ENCODE assay signal across 16 mouse cellular contexts in genomic region chr9:71874761-71875160, GRCm38 (mm10).
DNase-seq lines count a peak whose midpoint lies in the region; ATAC-seq lines count a peak whose summit lies in the region.
"Had no signal": no experiment of that assay in that cellular context is flagged by ENCODE, and none has a peak within 500 bp of the region (broad histone marks: within the 10 kb centered on the region; RNA-seq: fewer than 3 reads in every experiment).

No protein-coding gene starts in this region.

- H3K27me3 ChIP-seq in embryonic facial prominence, embryonic 14.5 days (replicated peaks; ENCODE audit: control insufficient read depth, insufficient read depth, low read length) = no peaks in the 10 kb centered on the region
- no peaks in the 10 kb centered on the region for H3K27me3 ChIP-seq in embryonic facial prominence, embryonic 10.5 days (replicated peaks; ENCODE audit: low read depth, poor library complexity, severe bottlenecking)
- H3K27me3 ChIP-seq in limb, embryonic 13.5 days = no peaks in the 10 kb centered on the region
- H3K27me3 ChIP-seq in limb, embryonic 10.5 days (ENCODE audit: low read depth, poor library complexity, severe bottlenecking) = no peaks in the 10 kb centered on the region
- H3K27me3 ChIP-seq: embryonic facial prominence, embryonic 13.5 days; forebrain, embryonic 13.5 days; neural tube, embryonic 15.5 days had no signal

- peak; percentile 82 for ATAC-seq in embryonic facial prominence, embryonic 14.5 days (ENCODE audit: low read depth)
- peak; percentile 76; the same call in 1 of the 2 replicates for ATAC-seq in limb, embryonic 13.5 days (ENCODE audit: low FRiP score, low read depth)
- ATAC-seq: forebrain, embryonic 13.5 days had no signal

- WGBS in embryonic facial prominence, embryonic 14.5 days = 57% methylated on average over 2 of the region's 2 CpGs
- WGBS in embryonic facial prominence, embryonic 10.5 days = 97% methylated on average over 2 of the region's 2 CpGs
- WGBS in limb, embryonic 13.5 days = 70% methylated on average over 2 of the region's 2 CpGs
- WGBS in limb, embryonic 10.5 days = 84% methylated on average over 2 of the region's 2 CpGs

- no peaks in the 10 kb centered on the region; the same call in 1 of the 2 replicates for H3K4me1 ChIP-seq in embryonic facial prominence, embryonic 14.5 days (ENCODE audit: control insufficient read depth, insufficient read depth, low read length)
- H3K4me1 ChIP-seq in embryonic facial prominence, embryonic 10.5 days = peaks cover 19% of the 10 kb centered on the region
- H3K4me1 ChIP-seq in limb, embryonic 13.5 days = 0 out of 2 replicates have a peak, but pooled peaks cover 6% of the 10 kb centered on the region
- H3K4me1 ChIP-seq in limb, embryonic 10.5 days = no peaks in the 10 kb centered on the region

- DNase-seq in embryonic facial prominence, embryonic 14.5 days (ENCODE audit: low spot score) = peak; percentile 89
- no peak for DNase-seq in embryonic facial prominence, embryonic 10.5 days (ENCODE audit: low spot score)
- no peak for DNase-seq in limb, embryonic 10.5 days (ENCODE audit: low spot score)
- DNase-seq in fibroblast of lung, adult 2 months (ENCODE audit: low read depth) = peak; percentile 62
- DNase-seq in lung, postnatal 25 days (ENCODE audit: low spot score) = peak; percentile 53
- no peak for DNase-seq in frontal cortex, postnatal 10 days (ENCODE audit: low spot score in 2 of 2)
- DNase-seq in spleen, postnatal 36 days (ENCODE audit: low spot score in 2 of 2) = no peak
- DNase-seq: cerebellum, postnatal 36 days; gastrocnemius, postnatal 25 days; kidney, adult 11 months; kidney, postnatal 36 days had no signal

- H3K9ac ChIP-seq in embryonic facial prominence, embryonic 14.5 days (ENCODE audit: low read depth, low read length) = no peak overlapping the region
- H3K9ac ChIP-seq in limb, embryonic 13.5 days = no peak overlapping the region
- H3K9ac ChIP-seq: embryonic facial prominence, embryonic 13.5 days; forebrain, embryonic 13.5 days; neural tube, embryonic 15.5 days had no signal

- no peak overlapping the region for H3K4me2 ChIP-seq in embryonic facial prominence, embryonic 14.5 days (ENCODE audit: low read depth, low read length)
- H3K4me2 ChIP-seq in limb, embryonic 13.5 days (replicated peaks) = no peak overlapping the region
- H3K4me2 ChIP-seq: embryonic facial prominence, embryonic 13.5 days; forebrain, embryonic 13.5 days; neural tube, embryonic 15.5 days had no signal

- H3K9me3 ChIP-seq in embryonic facial prominence, embryonic 14.5 days (ENCODE audit: control insufficient read depth, low read length) = peaks cover 5% of the 10 kb centered on the region; the same call in 1 of the 2 replicates
- H3K9me3 ChIP-seq in embryonic facial prominence, embryonic 10.5 days = no peaks in the 10 kb centered on the region; the same call in 1 of the 2 replicates
- no peaks in the 10 kb centered on the region; the same call in 1 of the 2 replicates for H3K9me3 ChIP-seq in limb, embryonic 13.5 days
- no peaks in the 10 kb centered on the region for H3K9me3 ChIP-seq in limb, embryonic 10.5 days (replicated peaks)
- H3K9me3 ChIP-seq: forebrain, embryonic 13.5 days; G1E; neural tube, embryonic 15.5 days had no signal

- no peak overlapping the region for H3K4me3 ChIP-seq in embryonic facial prominence, embryonic 14.5 days (ENCODE audit: low read depth, low read length)
- no peak overlapping the region for H3K4me3 ChIP-seq in embryonic facial prominence, embryonic 10.5 days
- H3K4me3 ChIP-seq in limb, embryonic 13.5 days = no peak overlapping the region
- no peak overlapping the region for H3K4me3 ChIP-seq in limb, embryonic 10.5 days
- H3K4me3 ChIP-seq: embryonic facial prominence, embryonic 13.5 days; forebrain, embryonic 13.5 days; neural tube, embryonic 15.5 days had no signal

- 0 out of 2 replicates have a peak overlapping the region, but pooled peaks have one; percentile 12 for H3K27ac ChIP-seq in embryonic facial prominence, embryonic 14.5 days (replicated peaks; ENCODE audit: low read depth, low read length)
- no peak overlapping the region for H3K27ac ChIP-seq in embryonic facial prominence, embryonic 10.5 days (replicated peaks)
- no peak overlapping the region for H3K27ac ChIP-seq in limb, embryonic 13.5 days
- H3K27ac ChIP-seq in limb, embryonic 10.5 days = no peak overlapping the region
- H3K27ac ChIP-seq: embryonic facial prominence, embryonic 13.5 days; forebrain, embryonic 13.5 days had no signal

- H3K36me3 ChIP-seq in embryonic facial prominence, embryonic 14.5 days (ENCODE audit: control insufficient read depth, insufficient read depth, low read length) = peaks cover 78% of the 10 kb centered on the region
- H3K36me3 ChIP-seq in embryonic facial prominence, embryonic 10.5 days (replicated peaks) = peaks cover 94% of the 10 kb centered on the region
- H3K36me3 ChIP-seq in limb, embryonic 13.5 days = peaks cover 72% of the 10 kb centered on the region
- H3K36me3 ChIP-seq in limb, embryonic 10.5 days = peaks cover 100% of the 10 kb centered on the region

Comparison
In these comparisons a context has a peak if more than half of its experiments do, and no peak if none do; other contexts are left out.
1. DNase-seq: peak in embryonic facial prominence, embryonic 14.5 days (single experiment), fibroblast of lung, adult 2 months (single experiment) and lung, postnatal 25 days (single experiment); none in embryonic facial prominence, embryonic 10.5 days (single experiment), limb, embryonic 10.5 days (single experiment), frontal cortex, postnatal 10 days (0 of 2) and spleen, postnatal 36 days (0 of 2).